Mouse (Mus musculus) kidney, embryonic 15.5 days (tissue): ENCODE measurements around the gene Ap5s1. TPM values are rescaled to one million over a fixed set of nuclear protein-coding genes. Genes with fewer than 3 reads are reported as not detected.

ENCODE experiments used
- ATAC-seq: fragments of 200-750 bp; cut with Nextera tagmentation; replicated peaks from 2 replicates; pipeline ENCODE4 v1.8.0; 2017; ENCODE audit warnings: moderate TSS enrichment; ENCODE audit not compliant: low FRiP score
- H3K27ac ChIP-seq: fragments of 300-500 bp; sonication (generic); 2 replicates; pipeline ENCODE4 v1.5.1; 2015; ENCODE audit warnings: mild to moderate bottlenecking, inconsistent platforms
- H3K27me3 ChIP-seq: fragments of 300-500 bp; sonication (generic); 2 replicates; pipeline ENCODE4 v1.6.1; 2015; ENCODE audit warnings: inconsistent platforms
- H3K36me3 ChIP-seq: fragments of 300-500 bp; sonication (generic); 2 replicates; pipeline ENCODE4 v1.6.1; 2015; ENCODE audit warnings: inconsistent platforms
- H3K4me1 ChIP-seq: fragments of 300-500 bp; sonication (generic); 2 replicates; pipeline ENCODE4 v1.6.1; 2015; ENCODE audit warnings: inconsistent platforms
- H3K4me2 ChIP-seq: fragments of 300-500 bp; sonication (generic); 2 replicates; pipeline ENCODE4 v1.6.1; 2015; ENCODE audit warnings: moderate library complexity, mild to moderate bottlenecking, inconsistent platforms
- H3K4me3 ChIP-seq: fragments of 300-500 bp; sonication (generic); replicated peaks from 2 replicates; pipeline ENCODE4 v1.5.1; 2015; ENCODE audit warnings: mild to moderate bottlenecking, inconsistent platforms
- H3K9ac ChIP-seq: fragments of 300-500 bp; sonication (generic); 2 replicates; pipeline ENCODE4 v1.6.1; 2015; ENCODE audit warnings: mild to moderate bottlenecking, inconsistent platforms
- H3K9me3 ChIP-seq: fragments of 300-500 bp; sonication (generic); replicated peaks from 2 replicates; pipeline ENCODE4 v1.6.1; 2016; ENCODE audit warnings: inconsistent platforms
- WGBS: fragments of 180-500 bp; shearing (Covaris S2); methylation state at CpG from one replicate; pipeline ENCODE4 v1.1.7; 2015; ENCODE audit warnings: mixed read lengths; 5-methylcytosine and 5-hydroxymethylcytosine counted together
- polyA plus RNA-seq: library from polyadenylated mRNA; unstranded; fragments of >200 nt; fragmentation: Nextera tagmentation; extraction: Ambion mirVana; gene quantifications from 2 replicates; pipeline ENCODE4 v1.2.1, GENCODE M21; 2015

Ap5s1 gene
- polyA plus RNA-seq, 1 experiment from 2014 or later, result 25.6 TPM

- H3K27ac ChIP-seq, result no peak overlapping the region
- no peak for ATAC-seq
- no peak overlapping the region for H3K9ac ChIP-seq
- peaks cover 3% of the 10 kb centered on the region; the same call in 1 of the 2 replicates for H3K4me1 ChIP-seq
- WGBS, result 91% methylated on average over 3 of the region's 3 CpGs
- H3K4me2 ChIP-seq, result no peak overlapping the region
- no peaks in the 10 kb centered on the region for H3K36me3 ChIP-seq
- H3K27me3 ChIP-seq, result no peaks in the 10 kb centered on the region
- no peaks in the 10 kb centered on the region for H3K9me3 ChIP-seq
- H3K4me3 ChIP-seq, result no peak overlapping the region
These were observed 20.4 kb downstream of the Ap5s1 start for GRCm38 (mm10) chr2:131227243-131227642.

GRCm38 (mm10) chr2:131232558-131232957, 25.7 kb downstream of the Ap5s1 start:
- WGBS, result 79% methylated on average over 2 of the region's 2 CpGs
- no peak for ATAC-seq
- Histone ChIP-seq H3K4me1 (peaks cover 34% of the 10 kb centered on the region), H3K4me2 (no peak overlapping the region), H3K9me3 (no peaks in the 10 kb centered on the region), H3K4me3 (no peak overlapping the region), H3K36me3 (peaks cover 10% of the 10 kb centered on the region; the same call in 1 of the 2 replicates), H3K27ac (no peak overlapping the region), H3K9ac (no peak overlapping the region), H3K27me3 (no peaks in the 10 kb centered on the region)

- Histone ChIP-seq H3K4me1 (peaks cover 34% of the 10 kb centered on the region), H3K27ac (peak within 1 kb of the TSS; percentile 91), H3K27me3 (no peaks in the 10 kb centered on the region), H3K4me3 (peak within 1 kb of the TSS; percentile 74), H3K9ac (peak within 1 kb of the TSS; percentile 68), H3K36me3 (peaks cover 20% of the 10 kb centered on the region; the same call in 1 of the 2 replicates), H3K9me3 (no peaks in the 10 kb centered on the region), H3K4me2 (peak within 1 kb of the TSS; percentile 86)
- WGBS, result 9% methylated on average over 29 of the region's 29 CpGs
- ATAC-seq, result peak; percentile 100
These were observed 26.6 kb downstream of the Ap5s1 start, which contains the start of gene Mavs for GRCm38 (mm10) chr2:131233307-131234126. Gene Mavs (plus strand): TSS chr2:131234063.

GRCm38 (mm10) chr2:131234127-131234650, 27.3 kb downstream of the Ap5s1 start:
- 4% methylated on average over 28 of the region's 28 CpGs for WGBS
- Histone ChIP-seq H3K36me3 (peaks cover 26% of the 10 kb centered on the region), H3K4me2 (peak overlapping the region; percentile 86), H3K27me3 (no peaks in the 10 kb centered on the region), H3K4me3 (peak overlapping the region; percentile 74), H3K9me3 (no peaks in the 10 kb centered on the region), H3K27ac (peak overlapping the region; percentile 91), H3K9ac (peak overlapping the region; percentile 68), H3K4me1 (peaks cover 34% of the 10 kb centered on the region)
- peak; percentile 38 for ATAC-seq

GRCm38 (mm10) chr2:131234970-131235635, 28.2 kb downstream of the Ap5s1 start:
- no peaks in the 10 kb centered on the region for H3K27me3 ChIP-seq
- no peak for ATAC-seq
- peak overlapping the region; percentile 68 for H3K9ac ChIP-seq
- H3K9me3 ChIP-seq, result no peaks in the 10 kb centered on the region
- peak overlapping the region; percentile 74 for H3K4me3 ChIP-seq
- peaks cover 34% of the 10 kb centered on the region for H3K4me1 ChIP-seq
- WGBS, result 44% methylated on average over 7 of the region's 7 CpGs
- peak overlapping the region; percentile 91 for H3K27ac ChIP-seq
- H3K36me3 ChIP-seq, result peaks cover 33% of the 10 kb centered on the region
- peak overlapping the region; percentile 86 for H3K4me2 ChIP-seq

- Histone ChIP-seq H3K27me3 (no peaks in the 10 kb centered on the region), H3K4me1 (no peaks in the 10 kb centered on the region), H3K27ac (no peak overlapping the region), H3K36me3 (peaks cover 97% of the 10 kb centered on the region), H3K9ac (no peak overlapping the region), H3K9me3 (no peaks in the 10 kb centered on the region), H3K4me2 (no peak overlapping the region), H3K4me3 (no peak overlapping the region)
- no peak for ATAC-seq
These were observed 35.3 kb downstream of the Ap5s1 start for GRCm38 (mm10) chr2:131242180-131242579.

- Histone ChIP-seq H3K36me3 (peaks cover 97% of the 10 kb centered on the region), H3K4me2 (no peak overlapping the region), H3K4me1 (no peaks in the 10 kb centered on the region), H3K4me3 (no peak overlapping the region), H3K9me3 (no peaks in the 10 kb centered on the region), H3K27me3 (no peaks in the 10 kb centered on the region), H3K27ac (no peak overlapping the region), H3K9ac (no peak overlapping the region)
- ATAC-seq, result no peak
- 75% methylated on average over 7 of the region's 7 CpGs for WGBS
These were observed 36.1 kb downstream of the Ap5s1 start for GRCm38 (mm10) chr2:131242929-131243328.

- Histone ChIP-seq H3K36me3 (peaks cover 8% of the 10 kb centered on the region; the same call in 1 of the 2 replicates), H3K27ac (peak overlapping the region; percentile 82), H3K9me3 (no peaks in the 10 kb centered on the region), H3K4me3 (no peak overlapping the region), H3K9ac (no peak overlapping the region), H3K4me2 (peak overlapping the region; percentile 41), H3K27me3 (no peaks in the 10 kb centered on the region), H3K4me1 (peaks cover 16% of the 10 kb centered on the region)
- peak; percentile 89 for ATAC-seq
- 14% methylated on average over 7 of the region's 7 CpGs for WGBS
These were observed 46.9 kb downstream of the Ap5s1 start for GRCm38 (mm10) chr2:131253681-131254328.

GRCm38 (mm10) chr2:131254329-131254713, 47.4 kb downstream of the Ap5s1 start:
- peaks cover 16% of the 10 kb centered on the region for H3K4me1 ChIP-seq
- peak overlapping the region; percentile 82 for H3K27ac ChIP-seq
- peak; percentile 57; the same call in 1 of the 2 replicates for ATAC-seq
- H3K27me3 ChIP-seq, result no peaks in the 10 kb centered on the region
- H3K9me3 ChIP-seq, result no peaks in the 10 kb centered on the region
- H3K9ac ChIP-seq, result no peak overlapping the region
- 38% methylated on average over 2 of the region's 2 CpGs for WGBS
- no peak overlapping the region for H3K4me3 ChIP-seq
- H3K36me3 ChIP-seq, result peaks cover 3% of the 10 kb centered on the region; the same call in 1 of the 2 replicates
- peak overlapping the region; percentile 41 for H3K4me2 ChIP-seq

- no peaks in the 10 kb centered on the region for H3K36me3 ChIP-seq
- H3K4me2 ChIP-seq, result no peak overlapping the region
- H3K27me3 ChIP-seq, result no peaks in the 10 kb centered on the region
- no peak for ATAC-seq
- WGBS, result 71% methylated on average over 3 of the region's 3 CpGs
- no peak overlapping the region for H3K4me3 ChIP-seq
- H3K27ac ChIP-seq, result no peak overlapping the region
- H3K4me1 ChIP-seq, result peaks cover 18% of the 10 kb centered on the region
- no peak overlapping the region for H3K9ac ChIP-seq
- H3K9me3 ChIP-seq, result no peaks in the 10 kb centered on the region
These were observed 48.9 kb downstream of the Ap5s1 start for GRCm38 (mm10) chr2:131255738-131256137.

GRCm38 (mm10) chr2:131258693-131259092, 51.8 kb downstream of the Ap5s1 start:
- Histone ChIP-seq H3K4me2 (no peak overlapping the region), H3K36me3 (no peaks in the 10 kb centered on the region), H3K4me1 (peaks cover 15% of the 10 kb centered on the region), H3K27ac (no peak overlapping the region), H3K4me3 (no peak overlapping the region), H3K9me3 (no peaks in the 10 kb centered on the region), H3K9ac (no peak overlapping the region), H3K27me3 (no peaks in the 10 kb centered on the region)
- ATAC-seq, result no peak
- WGBS, result 76% methylated on average over 8 of the region's 8 CpGs
